Mouse (Mus musculus) mouse embryonic stem cell (cell line): ENCODE data around the gene Gm49354.
"Not testable (repeated sequence)": the region's sequence is repeated elsewhere in the genome, so short reads cannot be mapped to it uniquely, and the experiment has no call there.

ENCODE experiments used
- in situ Hi-C, 2 experiments: fragments of 300-500 bp; cut with MboI; formaldehyde crosslinking; loops; 1 replicate in 1 of 2; 3 replicates in 1 of 2; pipeline ENCODE4 v1.14.3; 2019 to 2020; ENCODE audit warnings: low sequenced_read_pairs in 2 of 2, low pct_unique_long_range_greater_than_20kb in 1 of 2, mixed read lengths in 1 of 2; ENCODE audit not compliant: unreplicated experiment in 1 of 2

The Gm49354 gene

DNA sequence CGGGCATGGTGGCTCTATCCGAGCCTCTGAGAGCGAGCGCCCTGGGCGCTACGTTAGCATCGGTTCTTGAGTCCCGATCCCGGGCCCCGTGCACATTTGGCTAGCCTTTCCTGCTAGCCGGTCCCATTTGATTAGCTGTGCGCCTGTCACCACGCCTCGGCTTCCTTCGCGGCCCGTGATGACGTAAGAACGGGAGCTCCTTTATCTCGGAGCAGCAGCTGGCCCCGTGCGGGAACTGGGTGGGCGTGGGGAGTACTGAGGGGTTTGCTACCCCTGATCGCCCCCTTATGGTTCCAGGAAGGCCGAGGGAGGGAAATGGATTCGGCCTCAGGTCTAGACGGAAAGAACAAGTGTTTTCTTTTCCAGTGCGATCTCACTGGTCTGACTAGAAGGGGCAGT is 11.9 kb downstream of the Gm49354 start:
- in situ Hi-C loops: no loop called here

DNA sequence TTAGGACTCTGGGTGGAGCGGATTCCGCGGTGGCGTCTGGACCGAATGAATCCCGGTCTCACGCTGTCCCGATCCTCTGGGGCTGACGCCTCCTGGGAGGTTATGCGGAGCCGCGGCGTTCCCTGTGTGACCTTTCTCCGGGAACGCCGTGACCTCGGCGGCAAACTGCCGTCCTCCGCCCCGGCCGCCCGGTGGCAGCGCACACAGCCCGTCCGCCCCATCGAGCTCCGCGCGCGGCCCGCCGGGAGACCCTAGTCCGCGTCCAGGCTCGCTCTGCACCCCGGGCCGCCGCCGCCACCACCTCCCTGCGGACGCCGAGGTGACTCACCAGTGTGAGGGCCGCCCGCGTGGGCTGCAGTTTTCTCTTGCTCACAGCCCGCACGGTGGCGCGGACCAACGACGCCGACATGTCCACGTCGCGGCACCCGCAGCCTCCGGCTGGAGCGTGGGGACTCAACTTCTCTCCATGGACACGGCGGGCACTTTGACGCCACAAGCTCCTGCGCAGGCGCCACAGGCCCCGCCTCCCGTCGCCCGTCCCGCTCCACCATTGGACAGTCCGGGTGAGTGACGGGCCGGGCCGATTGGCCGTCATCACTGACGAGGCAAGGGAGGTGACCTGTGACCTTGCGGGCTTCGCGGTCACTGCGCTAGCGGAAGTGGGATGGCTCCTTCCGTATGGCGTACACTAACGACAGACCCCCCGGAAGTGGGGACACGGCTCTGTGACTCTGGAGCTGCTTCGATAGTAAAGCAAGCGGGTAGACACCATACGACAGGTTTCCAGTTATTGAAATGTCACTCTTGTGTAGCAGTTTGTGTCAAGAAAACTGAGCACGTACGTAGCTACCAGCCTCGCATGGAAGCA is 12.5 kb downstream of the Gm49354 start, which contains the start of gene Isca1:
Gene Isca1, minus strand, starts transcription at position 515 of the 868 bp plus-strand sequence.
- in situ Hi-C loops: no loop called here

DNA sequence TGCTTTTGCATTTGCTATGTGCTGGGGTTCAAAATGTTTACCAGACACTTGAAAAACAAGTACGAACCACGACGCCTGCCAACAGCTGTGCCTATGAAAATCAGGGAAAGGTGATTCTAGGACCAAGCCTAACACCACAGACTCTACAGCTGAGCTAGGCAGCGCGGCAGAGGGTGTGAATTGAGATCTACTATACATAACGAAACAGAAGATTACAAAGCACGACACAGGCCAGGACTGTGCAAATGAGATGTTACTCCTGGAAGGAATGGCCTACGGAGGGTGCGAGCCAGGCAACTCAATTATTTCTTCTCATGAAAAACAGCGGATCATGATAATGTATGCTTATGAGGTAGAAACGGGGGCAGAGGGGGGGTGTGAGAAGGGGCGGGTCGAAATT is 13.5 kb downstream of the Gm49354 start:
- in situ Hi-C loops: no loop called here

DNA sequence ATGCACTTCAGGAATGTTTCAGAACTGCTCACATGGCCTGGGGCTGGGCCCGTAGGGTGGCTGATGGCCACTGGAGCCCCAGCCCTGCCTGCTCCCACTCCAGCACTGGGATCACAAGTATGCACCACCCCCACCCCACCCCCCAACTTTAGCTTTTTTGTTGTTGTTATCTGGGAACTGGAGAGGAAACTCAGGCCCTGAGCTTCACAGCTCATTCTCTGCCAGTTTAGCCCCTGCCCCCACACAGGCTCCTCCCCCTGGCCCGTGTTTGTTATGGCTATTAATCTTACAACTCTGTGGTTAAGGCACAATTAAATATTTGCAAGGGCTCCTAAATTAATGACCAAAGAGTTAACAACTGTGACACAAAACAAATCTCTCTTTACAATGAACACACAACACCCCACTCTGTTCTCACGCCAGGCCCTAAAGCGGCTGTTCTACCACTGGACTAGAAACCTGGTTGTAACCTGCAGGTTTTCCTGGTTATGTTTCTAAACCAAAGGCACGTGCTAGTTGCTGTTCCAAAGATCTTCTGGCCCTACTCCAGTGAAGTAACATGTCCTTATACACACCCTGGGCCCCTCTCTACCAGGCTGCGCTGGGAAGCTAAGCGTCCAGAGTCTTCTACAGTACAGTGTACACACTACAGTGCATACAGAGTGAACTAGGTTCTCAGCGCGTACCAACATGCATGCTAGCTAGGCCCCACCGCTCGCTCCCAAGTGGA is 15.1 kb downstream of the Gm49354 start:
- in situ Hi-C loops: no loop called here

DNA sequence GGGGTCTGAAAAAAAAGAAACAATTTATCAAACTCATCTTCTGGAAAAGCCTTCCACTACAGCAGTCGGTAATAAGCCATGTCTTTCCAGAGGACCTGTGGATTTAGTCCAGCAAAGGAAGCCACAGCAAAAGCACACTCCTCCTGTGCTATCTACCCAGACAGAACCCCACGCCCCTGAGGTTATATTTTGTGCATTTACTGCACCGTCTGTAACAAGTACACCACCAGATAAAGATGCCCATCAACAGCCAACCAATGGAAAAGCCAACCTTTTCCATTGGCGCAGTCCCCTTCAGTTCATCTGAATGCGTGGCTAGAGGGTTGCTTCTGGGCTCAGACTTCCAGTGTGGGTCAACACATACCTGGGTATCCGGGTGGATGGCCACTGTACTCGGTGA is 19.3 kb downstream of the Gm49354 start:
- in situ Hi-C loops: no loop called here

DNA sequence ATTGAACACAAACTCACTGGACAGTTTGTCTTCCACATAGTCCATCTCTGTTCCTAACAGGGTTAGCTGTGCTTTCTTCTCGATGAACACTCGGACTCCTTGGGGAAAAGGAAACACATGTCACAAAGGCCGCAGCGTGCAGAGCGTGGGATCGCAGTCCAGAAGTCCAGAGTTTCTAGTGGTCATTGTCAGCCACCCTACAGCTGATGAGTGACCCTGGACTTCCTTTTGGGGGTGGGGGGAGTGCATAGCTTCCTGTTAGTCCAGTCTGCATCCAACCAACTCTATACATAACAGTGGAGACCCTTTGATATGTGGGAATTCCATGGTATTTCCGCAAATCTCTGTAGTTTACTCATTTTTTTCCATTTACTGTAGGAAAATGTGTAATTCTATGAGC is 25.1 kb downstream of the Gm49354 start:
- in situ Hi-C loops: no loop called here

DNA sequence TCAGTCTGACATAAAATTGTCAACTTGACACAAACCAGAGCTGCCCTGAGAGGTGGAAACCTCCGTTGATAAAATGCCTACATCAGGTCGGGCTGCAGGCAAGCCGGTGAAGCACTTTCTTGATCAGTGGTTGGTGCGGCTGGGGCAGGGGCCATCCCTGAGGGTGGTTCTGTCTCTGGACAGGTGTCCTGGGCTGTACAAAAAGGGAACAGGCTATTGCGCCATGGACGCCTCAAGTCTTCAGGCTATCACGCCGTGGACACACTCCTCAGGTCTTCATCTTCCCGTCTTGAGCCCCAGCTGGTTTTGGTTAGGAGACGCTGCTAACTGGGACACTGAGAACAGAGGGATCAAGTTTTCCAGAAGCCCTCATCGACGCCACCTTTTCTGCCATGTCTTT is 31.7 kb downstream of the Gm49354 start:
- in situ Hi-C loops: no loop called here

DNA sequence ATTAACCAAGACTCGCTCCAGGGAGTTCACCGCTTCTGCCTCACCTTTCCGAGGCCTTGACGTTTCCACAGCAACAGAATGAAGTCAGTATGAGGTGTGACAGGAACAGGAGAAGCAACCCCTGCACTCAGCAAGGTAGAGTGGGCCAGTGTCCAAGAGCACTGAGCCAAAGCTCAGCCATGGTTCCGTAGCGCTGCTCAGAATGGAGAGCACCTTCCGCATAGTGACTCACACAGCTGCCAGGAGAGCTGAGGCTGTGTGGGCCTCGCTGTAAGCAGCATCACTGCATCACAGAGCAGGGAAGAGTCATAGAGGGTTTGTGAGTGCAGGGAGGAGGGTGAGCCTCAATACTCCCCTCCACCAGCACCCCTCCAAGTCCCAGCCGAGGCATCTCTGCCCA is 35.3 kb downstream of the Gm49354 start, which contains the start of gene 1700014D04Rik:
Gene 1700014D04Rik, minus strand, starts transcription at position 42 of the 400 bp plus-strand sequence.
- in situ Hi-C loops: no loop called here

DNA sequence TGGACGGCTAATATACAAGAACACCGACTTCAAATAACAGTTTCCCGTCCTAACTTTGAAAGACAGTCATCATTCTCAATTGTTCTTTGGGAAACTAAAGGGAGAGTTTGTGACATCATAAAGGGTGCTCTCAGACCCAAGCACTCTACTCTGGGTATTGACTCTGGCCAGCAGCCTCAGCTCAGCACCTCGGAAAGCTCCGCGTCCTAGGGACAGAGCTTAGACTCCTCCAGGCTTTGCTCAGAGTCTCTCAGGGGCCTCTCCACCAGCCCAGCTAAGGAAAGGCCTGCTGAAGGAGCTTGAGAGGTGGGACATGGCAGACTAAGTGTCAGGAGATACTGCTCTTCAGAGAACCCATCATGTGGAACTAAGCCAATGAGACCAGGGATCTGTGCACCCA is 35.9 kb downstream of the Gm49354 start:
- in situ Hi-C loops: no loop called here

DNA sequence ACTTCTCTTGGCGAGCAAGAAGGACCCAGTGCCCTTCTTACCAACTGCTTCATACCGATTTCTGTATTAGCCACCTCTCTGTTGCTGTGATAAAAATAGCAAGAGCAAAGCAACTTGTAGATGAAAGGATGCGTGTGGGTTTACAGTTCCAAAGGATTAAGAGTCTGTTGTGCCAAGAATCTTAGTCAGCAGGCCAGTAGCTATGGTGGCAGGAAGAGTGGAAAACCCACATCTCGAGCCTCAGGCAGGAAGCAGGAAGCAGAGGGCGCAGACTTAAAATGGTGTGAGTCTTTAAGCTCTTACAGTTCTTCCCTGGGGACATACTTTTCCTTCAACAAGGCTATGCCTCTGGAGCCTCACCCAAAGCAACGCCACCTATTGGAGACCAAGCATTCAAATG is 36.6 kb downstream of the Gm49354 start:
- in situ Hi-C loops: no loop called here

DNA sequence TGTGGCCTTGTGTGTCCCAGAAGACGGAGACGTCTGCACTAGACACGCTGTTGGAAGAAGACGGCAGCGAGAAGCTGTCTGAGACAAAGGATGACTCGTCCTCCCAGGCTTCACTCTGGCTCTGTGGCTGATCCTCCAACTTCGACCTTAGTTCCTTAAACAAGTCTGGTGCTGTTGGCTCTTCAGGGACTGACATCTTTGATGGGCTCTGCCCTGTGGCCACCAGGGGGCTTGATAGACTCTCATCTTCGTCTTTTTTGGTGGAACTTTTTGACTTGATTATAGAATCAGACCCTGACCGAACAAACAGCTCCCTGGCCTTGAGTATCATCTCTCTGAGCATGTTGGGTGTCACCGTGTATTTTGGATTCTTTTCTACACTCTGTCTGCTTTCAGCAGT is 40.3 kb downstream of the Gm49354 start:
- in situ Hi-C loops: no loop called here

DNA sequence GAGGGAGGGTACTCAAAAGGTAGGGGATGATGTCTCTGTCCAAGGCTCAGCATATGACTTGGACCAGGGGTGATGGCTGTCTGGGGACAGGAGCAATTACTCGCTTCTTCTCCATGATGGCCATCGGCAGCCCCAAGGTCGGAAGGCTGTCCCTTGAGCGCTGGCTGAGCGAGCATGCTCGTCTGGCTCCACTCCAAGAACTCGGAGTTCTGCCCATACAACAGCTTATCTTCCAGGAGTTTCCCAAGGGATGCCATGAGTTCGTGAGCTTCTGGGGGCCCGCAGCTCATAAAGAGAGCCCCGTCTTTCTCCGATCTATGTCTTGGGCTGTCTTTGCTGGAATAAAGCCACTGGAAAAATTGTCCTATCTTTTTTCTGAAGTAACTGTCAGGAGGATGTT is 40.9 kb downstream of the Gm49354 start:
- in situ Hi-C loops: no loop called here

DNA sequence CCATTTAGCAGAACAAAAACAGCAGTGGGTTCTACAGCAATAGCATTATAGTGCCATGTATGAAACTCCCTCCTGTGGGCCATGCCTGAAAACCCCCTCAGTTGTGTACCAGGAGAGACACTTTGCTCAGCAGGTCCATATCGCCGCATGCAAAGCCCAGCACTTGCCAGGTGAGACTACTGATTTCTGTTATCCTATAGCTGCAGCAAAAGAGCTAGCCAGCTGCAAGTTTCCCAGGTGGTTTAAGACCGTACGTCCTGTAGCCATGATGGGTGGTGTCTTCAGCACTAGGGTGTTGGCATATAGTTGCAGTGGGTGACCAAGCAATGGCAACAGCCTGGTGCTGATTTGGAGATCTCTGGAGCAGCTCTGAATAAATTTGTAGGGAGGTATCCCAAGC is 42.6 kb downstream of the Gm49354 start:
- in situ Hi-C loops: no loop called here

DNA sequence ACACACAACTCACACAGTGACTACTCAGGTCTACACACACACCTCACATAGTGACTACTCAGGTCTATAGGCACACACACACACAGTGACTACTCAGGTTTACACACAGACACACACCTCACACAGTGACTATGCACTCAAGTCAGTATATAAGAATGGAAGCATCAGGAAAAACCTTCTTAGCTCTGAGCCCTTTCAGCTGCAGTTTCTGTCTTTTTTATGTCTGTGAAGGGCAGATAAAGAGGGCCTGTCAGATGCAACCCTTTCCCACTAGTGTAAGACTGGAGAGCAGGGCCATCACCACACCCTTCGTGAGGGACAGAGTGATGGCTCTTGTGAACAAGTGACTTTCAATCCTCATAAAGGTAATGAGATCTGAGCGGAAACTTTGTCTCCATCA is 43.6 kb downstream of the Gm49354 start:
- in situ Hi-C loops: no loop called here

DNA sequence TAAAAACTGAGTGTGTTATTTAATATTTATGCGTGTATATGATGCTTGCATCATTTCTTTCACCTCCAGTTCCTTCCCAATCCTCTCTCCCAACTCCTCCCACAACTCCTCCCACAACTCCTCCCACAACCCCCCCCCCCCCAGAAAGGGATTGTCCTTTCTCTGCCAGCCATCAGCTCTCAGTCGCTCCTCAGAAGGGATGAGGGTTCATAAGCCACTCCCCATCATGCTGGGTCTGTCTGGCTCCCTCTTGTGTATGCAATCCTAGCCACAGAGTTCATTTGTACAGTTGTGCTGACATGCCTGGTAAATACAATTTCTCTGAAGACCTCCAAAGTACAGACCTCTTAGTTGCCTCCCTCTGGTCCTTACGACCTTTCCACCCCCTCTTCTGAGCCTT is 46.9 kb downstream of the Gm49354 start:
- in situ Hi-C loops: no loop called here

DNA sequence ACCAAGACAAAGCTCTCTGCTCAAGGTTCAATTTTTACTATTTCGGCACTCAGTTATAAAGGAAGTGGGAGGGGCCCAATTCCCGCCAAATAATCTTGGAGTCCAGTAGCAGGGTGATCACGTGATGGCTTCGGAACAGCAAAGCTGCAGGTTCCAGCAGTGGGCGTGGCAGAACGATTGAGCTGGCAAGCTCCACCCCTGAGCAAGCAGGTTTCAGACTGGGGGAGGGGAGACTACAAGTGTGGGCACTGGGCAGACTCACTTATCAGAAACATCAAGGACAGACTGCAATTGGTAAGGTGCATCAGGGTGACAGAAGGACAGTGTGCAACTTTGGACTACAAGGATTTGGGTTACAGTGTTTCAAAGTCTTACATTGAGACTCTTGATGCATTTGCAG is 47.7 kb downstream of the Gm49354 start:
- in situ Hi-C loops: not testable (repeated sequence)

DNA sequence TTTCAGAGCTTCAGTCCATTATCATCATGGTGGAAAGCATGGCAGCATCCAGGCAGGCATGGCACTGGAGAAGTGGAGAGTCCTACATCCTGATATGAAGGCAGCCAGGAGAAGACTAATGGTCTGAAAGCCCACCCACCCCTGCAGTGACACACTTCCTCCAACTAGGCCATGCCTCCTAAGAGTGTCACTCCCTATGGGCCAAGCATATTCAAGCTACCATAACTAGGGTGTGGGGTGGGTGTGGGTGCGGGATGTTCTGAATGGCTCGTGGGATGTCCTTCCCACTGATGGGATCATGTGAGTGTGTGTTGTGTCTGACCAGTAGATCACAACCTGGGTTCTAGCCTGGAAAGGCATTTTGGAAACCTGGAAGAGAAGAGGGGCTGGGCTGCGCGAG is 48.1 kb downstream of the Gm49354 start:
- in situ Hi-C loops: no loop called here

DNA sequence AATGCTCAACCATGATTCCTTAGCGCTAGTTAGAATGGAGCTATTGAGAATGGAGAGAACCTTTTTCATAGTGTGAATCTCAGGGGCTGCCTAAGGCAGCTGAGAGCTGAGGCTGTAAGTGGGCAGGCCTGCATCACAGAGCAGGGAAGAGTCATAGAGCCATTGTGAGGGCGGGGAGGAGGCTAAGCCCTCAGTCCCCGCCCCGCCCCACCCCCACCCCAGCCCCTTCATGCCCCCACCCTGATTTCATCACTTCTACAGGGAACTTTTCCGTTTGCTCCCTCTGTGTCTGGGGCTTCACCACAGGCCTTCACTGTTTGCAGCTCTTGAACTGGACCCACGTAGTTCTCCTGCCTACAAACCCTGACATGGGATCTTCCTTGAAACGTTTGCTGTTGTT is 50.4 kb downstream of the Gm49354 start, which contains the start of gene Spata31d1d:
Gene Spata31d1d, minus strand, starts transcription at position 101 of the 400 bp plus-strand sequence.
- in situ Hi-C loops: no loop called here

DNA sequence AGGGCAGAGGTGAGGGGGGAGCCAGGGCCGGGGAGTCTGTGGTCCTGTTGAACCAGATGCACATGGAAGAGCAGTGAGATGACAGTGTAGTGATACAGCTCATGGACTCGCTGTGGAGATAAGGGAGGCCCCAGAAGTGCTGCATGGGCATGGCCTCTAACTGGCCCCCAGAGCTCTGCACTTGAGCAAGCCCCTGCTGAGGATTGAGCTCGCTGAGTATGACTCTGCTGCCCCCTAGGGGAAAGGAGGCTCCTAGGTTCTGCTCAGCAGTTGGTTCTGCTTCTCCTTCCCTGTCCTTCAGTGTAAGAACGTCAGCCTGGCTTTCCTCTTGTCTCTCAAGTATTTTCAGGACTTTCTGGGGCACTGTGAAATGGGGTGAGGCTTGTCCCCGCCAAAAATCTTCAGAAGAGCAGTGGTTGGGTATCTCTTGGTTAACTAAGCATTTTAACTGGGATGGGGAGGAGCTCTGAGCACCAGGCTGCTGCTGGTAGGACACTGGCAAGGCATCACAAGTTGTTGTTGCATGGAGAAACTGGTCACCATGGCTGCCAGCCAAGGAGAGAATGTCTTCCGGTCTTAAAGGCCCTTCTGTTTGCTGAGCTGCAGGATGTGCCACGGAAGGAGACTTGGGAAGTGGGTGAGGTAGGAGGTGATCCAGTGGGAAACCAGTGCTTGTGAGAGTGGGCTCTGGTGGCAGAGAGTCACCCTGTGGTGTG is 53.5 kb downstream of the Gm49354 start:
- in situ Hi-C loops: no loop called here
